Mouse (Mus musculus) heart, embryonic 11.5 days (tissue): Measurements from ENCODE around the gene Sorl1. TPM values are rescaled to one million over a fixed set of nuclear protein-coding genes. Genes with fewer than 3 reads are reported as not detected.

Source experiments
- ATAC-seq: fragments of 200-750 bp; cut with Nextera tagmentation; replicated peaks from 2 replicates; pipeline ENCODE4 v1.8.0; 2017; ENCODE audit warnings: moderate library complexity; ENCODE audit not compliant: insufficient number of reproducible peaks, low FRiP score, low TSS enrichment
- H3K27ac ChIP-seq: fragments of 300-500 bp; sonication (generic); 2 replicates; pipeline ENCODE4 v1.5.1; 2014; ENCODE audit warnings: mild to moderate bottlenecking, low read depth, low read length
- H3K27me3 ChIP-seq: fragments of 300-500 bp; sonication (generic); 2 replicates; pipeline ENCODE4 v1.6.1; 2014; ENCODE audit warnings: mild to moderate bottlenecking, low read length, mixed read lengths; ENCODE audit not compliant: control insufficient read depth, insufficient read depth
- H3K36me3 ChIP-seq: fragments of 300-500 bp; sonication (generic); 2 replicates; pipeline ENCODE4 v1.6.1; 2014; ENCODE audit warnings: mild to moderate bottlenecking, low read length, moderate library complexity, mixed read lengths; ENCODE audit not compliant: control insufficient read depth, insufficient read depth
- H3K4me1 ChIP-seq: fragments of 300-500 bp; sonication (generic); 2 replicates; pipeline ENCODE4 v1.6.1; 2014; ENCODE audit warnings: low read length; ENCODE audit not compliant: control insufficient read depth, insufficient read depth
- H3K4me2 ChIP-seq: fragments of 300-500 bp; sonication (generic); 2 replicates; pipeline ENCODE4 v1.6.1; 2014; ENCODE audit warnings: mild to moderate bottlenecking, moderate library complexity
- H3K4me3 ChIP-seq: fragments of 300-500 bp; sonication (generic); 2 replicates; pipeline ENCODE4 v1.5.1; 2014; ENCODE audit warnings: low read depth, low read length
- H3K9ac ChIP-seq: fragments of 300-500 bp; sonication (generic); 2 replicates; pipeline ENCODE4 v1.6.1; 2014; ENCODE audit warnings: mild to moderate bottlenecking, low read depth, low read length, moderate library complexity
- H3K9me3 ChIP-seq: fragments of 300-500 bp; sonication (generic); replicated peaks from 2 replicates; pipeline ENCODE4 v1.6.1; 2016; ENCODE audit warnings: low read length; ENCODE audit not compliant: control insufficient read depth
- WGBS: fragments of 180-500 bp; shearing (Covaris S2); extraction: QIAGEN DNeasy Blood & Tissue Kit; methylation state at CpG from one replicate; pipeline ENCODE4 v1.1.7; 2014; ENCODE audit not compliant: insufficient replicate concordance; 5-methylcytosine and 5-hydroxymethylcytosine counted together
- polyA plus RNA-seq: library from polyadenylated mRNA; unstranded; fragments of >200 nt; fragmentation: Nextera tagmentation; extraction: Ambion mirVana; gene quantifications from 2 replicates; pipeline ENCODE4 v1.2.1, GENCODE M21; 2014

Sorl1 gene
- polyA plus RNA-seq, 1 experiment from 2014 or later = 7.6 TPM

DNA sequence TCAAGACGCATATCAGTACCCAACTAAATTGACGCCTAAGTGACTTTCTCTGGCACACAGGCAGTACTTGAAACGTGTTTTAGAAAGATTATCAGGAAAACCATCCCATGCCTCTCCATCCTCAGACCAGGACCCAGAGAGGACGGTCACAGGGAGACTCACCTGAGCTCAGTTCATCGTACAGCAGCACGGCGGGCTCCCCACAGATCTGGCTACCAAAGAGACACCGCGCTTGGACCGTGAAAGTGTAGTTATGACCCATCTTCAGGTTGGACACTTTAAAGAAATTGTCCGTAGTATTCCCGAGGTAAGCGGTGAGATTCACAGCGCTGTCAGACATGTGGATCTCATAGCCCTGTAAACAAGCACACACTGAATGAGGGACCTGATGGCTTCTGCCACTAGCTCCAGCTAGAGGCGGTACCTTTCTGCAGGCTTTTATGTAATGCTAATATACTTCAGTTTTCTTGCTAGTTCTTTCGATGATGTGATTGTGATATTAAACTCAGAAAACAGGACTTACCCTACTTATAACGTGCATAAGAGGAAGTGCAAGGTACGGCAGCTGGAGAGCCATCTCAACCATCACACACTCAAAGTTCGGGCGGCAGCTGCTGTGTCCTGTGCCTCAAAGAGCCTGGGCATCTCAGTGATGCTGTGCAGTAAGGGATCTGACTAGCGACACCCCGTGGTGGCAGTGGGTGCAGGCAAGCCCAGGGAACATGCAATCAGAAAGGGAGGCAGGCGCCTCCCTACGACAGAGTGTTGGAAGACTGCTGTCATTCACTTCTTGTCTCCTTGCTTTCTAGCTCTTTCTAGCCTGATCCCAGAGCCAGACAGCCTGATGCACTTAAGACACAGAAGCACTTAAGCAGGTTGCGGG, 150.1 kb downstream of the Sorl1 start:
- H3K4me3 ChIP-seq = no peak overlapping the region
- ATAC-seq = no peak
- no peaks in the 10 kb centered on the region for H3K27me3 ChIP-seq
- H3K9ac ChIP-seq = no peak overlapping the region
- 68% methylated on average over 25 of the region's 25 CpGs for WGBS
- H3K4me2 ChIP-seq = no peak overlapping the region
- no peak overlapping the region for H3K27ac ChIP-seq
- H3K36me3 ChIP-seq = no peaks in the 10 kb centered on the region
- H3K4me1 ChIP-seq = peaks cover 17% of the 10 kb centered on the region
- H3K9me3 ChIP-seq = no peaks in the 10 kb centered on the region

DNA sequence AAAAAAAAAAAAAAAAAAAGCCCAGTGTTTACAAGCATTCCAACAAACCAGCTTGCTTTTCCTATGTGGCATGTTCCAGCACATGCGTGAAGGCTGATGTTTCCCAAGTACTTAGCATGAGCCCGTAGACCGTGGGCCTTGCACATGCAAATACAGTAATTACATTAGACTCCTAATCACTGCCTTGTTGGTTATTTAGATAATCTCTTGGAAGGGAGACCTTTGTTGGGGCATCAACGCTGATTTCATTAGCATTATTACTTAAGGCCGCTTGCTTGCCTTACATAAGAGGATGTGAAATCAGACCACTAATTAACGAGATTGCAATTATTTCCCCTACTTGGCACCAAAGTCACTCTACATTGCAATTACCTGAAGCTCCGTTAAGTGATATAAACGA, 154.1 kb downstream of the Sorl1 start:
- Histone ChIP-seq H3K4me3 (no peak overlapping the region), H3K4me1 (peaks cover 2% of the 10 kb centered on the region; the same call in 1 of the 2 replicates), H3K9ac (no peak overlapping the region), H3K36me3 (no peaks in the 10 kb centered on the region), H3K27me3 (no peaks in the 10 kb centered on the region), H3K4me2 (no peak overlapping the region), H3K27ac (no peak overlapping the region), H3K9me3 (no peaks in the 10 kb centered on the region)
- WGBS = 84% methylated on average over 8 of the region's 8 CpGs
- ATAC-seq = no peak

DNA sequence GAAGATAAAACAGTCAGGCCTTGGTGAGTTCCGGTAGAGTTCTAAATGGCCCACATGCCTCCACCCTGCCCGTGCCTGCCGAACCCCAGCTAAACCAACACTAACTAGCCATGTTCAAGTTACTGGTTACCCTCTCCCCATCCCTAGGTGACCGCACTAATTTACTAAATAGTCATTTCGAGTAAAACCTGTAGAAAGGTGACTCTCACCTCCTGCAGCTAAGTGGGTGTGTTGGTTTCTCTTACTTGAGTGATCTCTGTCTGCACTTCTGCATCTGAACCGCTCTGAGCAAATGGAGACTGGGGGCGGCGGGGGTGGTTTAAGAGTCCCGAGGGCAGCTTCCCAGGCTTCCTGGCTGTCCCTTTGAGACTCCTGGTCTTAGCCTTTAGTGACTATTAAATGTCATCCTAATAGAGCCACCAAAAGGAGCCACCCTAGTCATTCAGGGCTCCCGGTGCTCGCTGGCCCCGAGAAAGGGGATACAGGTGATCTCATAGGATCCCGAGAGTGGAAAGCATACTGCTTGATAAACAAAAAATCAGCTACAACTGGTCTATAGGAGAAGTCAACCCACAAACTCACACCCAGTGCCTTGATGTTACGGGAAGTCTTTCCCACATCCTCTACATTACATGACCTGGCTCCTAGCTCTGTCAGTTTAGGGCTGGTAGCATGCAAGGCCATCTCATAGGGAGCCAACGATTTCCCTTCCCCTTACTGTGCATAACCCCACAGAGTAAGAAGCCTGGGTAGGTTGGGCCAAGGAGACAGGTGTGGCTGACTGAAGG, 155.2 kb downstream of the Sorl1 start:
- no peak overlapping the region for H3K4me2 ChIP-seq
- 87% methylated on average over 15 of the region's 15 CpGs for WGBS
- no peaks in the 10 kb centered on the region for H3K36me3 ChIP-seq

DNA sequence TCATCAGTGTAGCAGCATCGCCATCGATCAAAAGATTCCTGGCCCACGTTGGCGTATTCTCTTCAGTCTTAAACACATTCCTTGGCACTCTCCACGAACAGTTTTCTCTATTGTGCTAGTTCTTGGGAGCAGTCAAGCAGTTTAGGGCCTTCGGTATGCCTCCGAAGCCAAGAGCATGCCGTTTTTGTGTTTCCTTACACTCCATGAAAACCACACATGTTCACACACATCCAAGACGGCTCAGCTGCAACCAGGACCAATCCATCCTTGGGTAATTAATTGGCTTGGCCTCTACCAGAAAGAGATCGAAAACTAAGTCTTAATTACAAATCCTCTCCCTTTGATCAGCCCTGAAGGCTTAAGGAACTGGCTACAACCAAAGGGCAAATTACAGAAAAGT, 162.8 kb downstream of the Sorl1 start:
- H3K27me3 ChIP-seq = no peaks in the 10 kb centered on the region
- no peak overlapping the region for H3K4me2 ChIP-seq
- H3K27ac ChIP-seq = no peak overlapping the region
- H3K36me3 ChIP-seq = no peaks in the 10 kb centered on the region
- no peaks in the 10 kb centered on the region for H3K9me3 ChIP-seq
- no peak overlapping the region for H3K4me3 ChIP-seq
- WGBS = 86% methylated on average over 10 of the region's 10 CpGs
- H3K9ac ChIP-seq = no peak overlapping the region
- no peak for ATAC-seq
- no peaks in the 10 kb centered on the region for H3K4me1 ChIP-seq

More for the DNA sequence above, 155.2 kb downstream of the Sorl1 start:
- H3K27ac ChIP-seq = no peak overlapping the region
- H3K4me3 ChIP-seq = no peak overlapping the region
- no peaks in the 10 kb centered on the region for H3K4me1 ChIP-seq
- no peaks in the 10 kb centered on the region for H3K9me3 ChIP-seq
- ATAC-seq = no peak
- H3K9ac ChIP-seq = no peak overlapping the region
- no peaks in the 10 kb centered on the region for H3K27me3 ChIP-seq

DNA sequence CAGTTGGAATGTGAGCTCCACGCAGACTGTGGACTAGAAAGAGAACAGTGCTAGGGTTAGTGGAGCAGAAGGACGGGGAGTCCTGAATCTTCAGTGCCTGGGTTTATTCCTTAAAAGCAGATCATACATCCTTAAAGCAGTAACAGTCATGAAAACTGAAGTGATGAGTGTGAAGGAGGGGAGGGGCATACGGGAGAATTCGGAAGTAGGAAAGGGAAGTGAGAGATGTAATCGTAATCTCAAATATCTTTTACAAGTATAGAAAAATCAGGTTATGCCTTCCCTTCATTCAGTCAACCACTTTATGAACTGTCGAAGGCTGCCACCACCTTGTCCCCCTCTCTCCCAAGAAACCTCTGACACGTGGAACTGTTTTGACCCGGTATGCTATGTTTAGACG, 165.8 kb downstream of the Sorl1 start:
- Histone ChIP-seq H3K4me2 (no peak overlapping the region), H3K9ac (no peak overlapping the region), H3K4me1 (no peaks in the 10 kb centered on the region), H3K9me3 (no peaks in the 10 kb centered on the region), H3K27me3 (no peaks in the 10 kb centered on the region), H3K4me3 (no peak overlapping the region), H3K27ac (no peak overlapping the region), H3K36me3 (no peaks in the 10 kb centered on the region)
- ATAC-seq = no peak
- 79% methylated on average over 9 of the region's 9 CpGs for WGBS

DNA sequence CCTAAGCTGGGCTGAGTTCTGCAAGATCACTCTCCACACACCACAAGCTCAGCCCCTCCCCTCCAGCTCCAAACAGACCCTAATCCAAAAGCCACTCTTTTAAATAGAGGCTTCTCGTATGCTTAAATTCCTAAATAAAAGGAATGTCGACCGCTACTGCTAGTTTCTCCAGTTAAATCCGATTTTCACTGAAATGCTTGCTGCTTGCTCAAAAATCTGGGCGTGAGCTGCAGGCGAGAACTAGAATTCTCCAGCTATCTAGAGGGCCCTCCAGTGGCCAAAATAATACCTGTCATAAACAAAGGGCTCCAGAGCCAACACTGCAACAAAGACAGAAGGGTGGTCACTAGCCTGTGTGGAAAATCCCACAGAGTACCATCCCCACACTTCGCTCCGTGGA, 170.6 kb downstream of the Sorl1 start:
- WGBS = 12% methylated on average over 8 of the region's 8 CpGs
- Histone ChIP-seq H3K4me1 (peaks cover 15% of the 10 kb centered on the region), H3K4me2 (peak overlapping the region; percentile 40; the same call in 1 of the 2 replicates), H3K9me3 (no peaks in the 10 kb centered on the region), H3K36me3 (no peaks in the 10 kb centered on the region), H3K9ac (no peak overlapping the region), H3K27ac (no peak overlapping the region), H3K4me3 (no peak overlapping the region), H3K27me3 (no peaks in the 10 kb centered on the region)
- ATAC-seq = no peak

DNA sequence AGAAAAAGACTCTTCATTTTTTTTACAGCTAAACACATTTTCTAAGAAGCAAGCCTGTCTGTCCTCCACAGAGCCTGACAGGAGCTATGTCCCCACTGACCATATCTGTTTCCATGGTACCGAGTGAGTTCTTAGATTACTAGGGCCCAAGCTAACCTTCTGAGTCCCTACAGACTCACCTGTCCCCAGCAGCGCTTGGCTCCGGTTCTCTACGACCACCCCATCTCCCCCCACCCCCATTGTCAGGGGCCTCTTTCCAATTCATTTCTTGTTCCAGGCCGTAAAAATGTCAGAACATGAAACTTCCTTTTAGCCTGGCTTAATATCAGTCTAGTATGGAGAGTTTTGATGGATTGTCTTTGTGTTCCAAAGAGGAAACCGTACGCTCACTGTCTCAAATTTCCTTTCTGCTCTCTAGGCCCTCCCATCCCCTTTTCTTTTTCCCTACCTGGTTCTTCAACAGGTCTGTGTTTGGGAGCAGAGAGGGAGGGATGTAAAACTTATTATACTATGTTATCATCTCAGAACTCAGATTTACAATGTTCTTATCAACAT, 171.4 kb downstream of the Sorl1 start:
- no peaks in the 10 kb centered on the region for H3K36me3 ChIP-seq
- no peak overlapping the region for H3K4me2 ChIP-seq
- H3K4me1 ChIP-seq = peaks cover 15% of the 10 kb centered on the region
- no peak for ATAC-seq
- H3K27ac ChIP-seq = no peak overlapping the region
- H3K9me3 ChIP-seq = no peaks in the 10 kb centered on the region
- H3K27me3 ChIP-seq = no peaks in the 10 kb centered on the region
- no peak overlapping the region for H3K4me3 ChIP-seq
- WGBS = 63% methylated on average over 7 of the region's 7 CpGs
- H3K9ac ChIP-seq = peak overlapping the region; percentile 8; the same call in 1 of the 2 replicates

DNA sequence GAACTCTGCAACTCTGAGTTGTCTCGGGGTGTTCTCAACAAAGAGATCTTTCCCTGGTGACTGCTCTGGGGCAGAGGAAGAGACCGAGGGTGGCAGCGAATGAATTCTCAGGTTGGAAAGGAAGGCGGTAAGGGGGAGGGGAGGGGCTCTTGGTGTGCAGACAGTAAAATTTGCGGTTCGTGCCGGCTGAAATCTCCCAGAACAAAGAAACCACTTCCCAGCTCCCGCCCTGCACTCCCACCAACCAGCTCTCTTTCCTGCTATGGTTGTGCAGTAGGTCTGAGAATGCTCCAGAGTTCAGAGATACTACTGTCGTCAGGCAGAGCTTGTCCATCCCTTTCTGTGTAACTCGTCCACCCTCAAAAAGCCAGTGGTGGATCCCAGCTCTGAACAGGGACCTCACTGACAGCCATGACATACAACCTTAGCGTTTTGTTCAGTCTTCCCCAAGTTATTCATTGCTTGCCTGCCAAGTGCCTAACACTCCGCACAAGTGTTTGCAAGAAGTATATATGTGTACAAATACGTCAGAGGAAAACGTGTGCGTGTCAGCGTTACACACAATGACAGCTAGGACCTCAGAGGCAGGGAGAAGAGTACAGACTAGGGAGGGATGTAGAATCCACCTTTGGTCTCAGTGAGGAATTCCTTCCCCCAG, 172.5 kb downstream of the Sorl1 start:
- Histone ChIP-seq H3K27me3 (no peaks in the 10 kb centered on the region), H3K9me3 (no peaks in the 10 kb centered on the region), H3K9ac (peak overlapping the region; percentile 64), H3K36me3 (no peaks in the 10 kb centered on the region), H3K27ac (peak overlapping the region; percentile 92), H3K4me3 (peak overlapping the region; percentile 36), H3K4me1 (peaks cover 15% of the 10 kb centered on the region), H3K4me2 (peak overlapping the region; percentile 80)
- peak; percentile 9 for ATAC-seq
- 14% methylated on average over 16 of the region's 16 CpGs for WGBS
